In genomic region chr5:127365061-127365460, GRCm38 (mm10) we compare ENCODE assay signal across 22 mouse cellular contexts.
DNase-seq lines count a peak whose midpoint lies in the region; ATAC-seq and TF ChIP-seq lines count a peak whose summit lies in the region.
"Had no signal": no experiment of that assay in that cellular context is flagged by ENCODE, and none has a peak within 500 bp of the region (broad histone marks: within the 10 kb centered on the region; RNA-seq: fewer than 3 reads in every experiment).

No protein-coding gene starts in this region.

- H3K36me3 ChIP-seq in hindbrain, postnatal 0 days (ENCODE audit: insufficient read depth, low read length): no peaks in the 10 kb centered on the region
- no peaks in the 10 kb centered on the region; the same call in 1 of the 2 replicates for H3K36me3 ChIP-seq in hindbrain, embryonic 13.5 days
- no peaks in the 10 kb centered on the region for H3K36me3 ChIP-seq in lung, postnatal 0 days (ENCODE audit: insufficient read depth, low read length)
- no peaks in the 10 kb centered on the region for H3K36me3 ChIP-seq in stomach, postnatal 0 days (ENCODE audit: control insufficient read depth, insufficient read depth, low read length)
- H3K36me3 ChIP-seq: G1E; hindbrain, embryonic 12.5 days; kidney, embryonic 15.5 days had no signal

- H3K4me1 ChIP-seq in hindbrain, postnatal 0 days (ENCODE audit: insufficient read depth, low read length): no peaks in the 10 kb centered on the region
- peaks cover 14% of the 10 kb centered on the region for H3K4me1 ChIP-seq in hindbrain, embryonic 13.5 days (replicated peaks)
- no peaks in the 10 kb centered on the region for H3K4me1 ChIP-seq in lung, postnatal 0 days (ENCODE audit: insufficient read depth, low read depth, low read length)
- no peaks in the 10 kb centered on the region for H3K4me1 ChIP-seq in stomach, postnatal 0 days (replicated peaks; ENCODE audit: control insufficient read depth, insufficient read depth)
- H3K4me1 ChIP-seq: kidney, embryonic 15.5 days had no signal

- whole genome bisulfite sequencing in hindbrain, postnatal 0 days: 23% methylated on average over 1 of the region's 1 CpGs
- WGBS in hindbrain, embryonic 13.5 days: 18% methylated on average over 1 of the region's 1 CpGs
- WGBS in lung, postnatal 0 days: 10% methylated on average over 1 of the region's 1 CpGs
- WGBS in stomach, postnatal 0 days: 14% methylated on average over 1 of the region's 1 CpGs

- peak; percentile 44 for TF ChIP-seq CTCF in hindbrain, postnatal 0 days (IDR thresholded peaks at IDR 0.05; ENCODE audit: low read depth)
- TF ChIP-seq CTCF in lung, postnatal 0 days (IDR thresholded peaks at IDR 0.05): peak; percentile 55
- peak; percentile 55 for TF ChIP-seq CTCF in stomach, postnatal 0 days (IDR thresholded peaks at IDR 0.05; ENCODE audit: low read depth)

- H3K27ac ChIP-seq in hindbrain, postnatal 0 days: no peak overlapping the region
- H3K27ac ChIP-seq in hindbrain, embryonic 13.5 days: no peak overlapping the region
- H3K27ac ChIP-seq in lung, postnatal 0 days (ENCODE audit: low read length): no peak overlapping the region
- H3K27ac ChIP-seq in stomach, postnatal 0 days (replicated peaks): no peak overlapping the region
- H3K27ac ChIP-seq: embryonic facial prominence, embryonic 12.5 days; hindbrain, embryonic 12.5 days; kidney, embryonic 15.5 days; midbrain, embryonic 12.5 days; neural tube, embryonic 12.5 days had no signal

- H3K4me3 ChIP-seq in hindbrain, postnatal 0 days (ENCODE audit: low read length): no peak overlapping the region
- no peak overlapping the region for H3K4me3 ChIP-seq in hindbrain, embryonic 13.5 days
- no peak overlapping the region for H3K4me3 ChIP-seq in lung, postnatal 0 days (ENCODE audit: low read depth, low read length)
- no peak overlapping the region for H3K4me3 ChIP-seq in stomach, postnatal 0 days (ENCODE audit: low read depth, low read length)
- H3K4me3 ChIP-seq: embryonic facial prominence, embryonic 12.5 days; erythroblast, embryonic 14.5 days; hindbrain, embryonic 12.5 days; kidney, embryonic 15.5 days; midbrain, embryonic 12.5 days; neural tube, embryonic 12.5 days had no signal

- TF ChIP-seq EP300 in lung, postnatal 0 days (IDR thresholded peaks at IDR 0.05): no peak
- TF ChIP-seq EP300 in stomach, postnatal 0 days (optimal IDR thresholded peaks at IDR 0.05): no peak

- ATAC-seq in hindbrain, postnatal 0 days: no peak
- ATAC-seq in hindbrain, embryonic 13.5 days (ENCODE audit: low FRiP score): no peak
- ATAC-seq in lung, postnatal 0 days: no peak
- no peak for ATAC-seq in stomach, postnatal 0 days (ENCODE audit: low FRiP score, low TSS enrichment)
- ATAC-seq: CD4-positive, CD25-positive, alpha-beta regulatory T cell, adult 4 months; forebrain, embryonic 14.5 days; liver, postnatal 0 days had no signal

- DNase-seq in cerebellum, adult 18-20 months: peak; percentile 36 to 39
- DNase-seq in cerebellum, adult 11 months: no peak
- DNase-seq in hindbrain, postnatal 0 days (ENCODE audit: low spot score): no peak
- DNase-seq in lung, postnatal 0 days (ENCODE audit: low spot score): no peak
- DNase-seq in lung, postnatal 4 days: no peak
- DNase-seq in stomach, postnatal 0 days (ENCODE audit: low spot score): no peak
- DNase-seq: heart, postnatal 14 days; left cerebral cortex, postnatal 4 days; liver; liver, postnatal 0 days; thymus, postnatal 14 days had no signal

- H3K27me3 ChIP-seq in hindbrain, postnatal 0 days (ENCODE audit: insufficient read depth, low read length): no peaks in the 10 kb centered on the region
- no peaks in the 10 kb centered on the region for H3K27me3 ChIP-seq in hindbrain, embryonic 13.5 days
- H3K27me3 ChIP-seq in lung, postnatal 0 days (replicated peaks; ENCODE audit: insufficient read depth, low read length): no peaks in the 10 kb centered on the region
- H3K27me3 ChIP-seq in stomach, postnatal 0 days (ENCODE audit: control insufficient read depth, insufficient read depth, low read length): no peaks in the 10 kb centered on the region
- H3K27me3 ChIP-seq: embryonic facial prominence, embryonic 12.5 days; hindbrain, embryonic 12.5 days; kidney, embryonic 15.5 days; midbrain, embryonic 12.5 days; neural tube, embryonic 12.5 days had no signal

- no peak overlapping the region for H3K9ac ChIP-seq in hindbrain, postnatal 0 days (replicated peaks; ENCODE audit: low read length)
- no peak overlapping the region for H3K9ac ChIP-seq in hindbrain, embryonic 13.5 days
- no peak overlapping the region for H3K9ac ChIP-seq in lung, postnatal 0 days (replicated peaks; ENCODE audit: low read depth)
- H3K9ac ChIP-seq in stomach, postnatal 0 days (ENCODE audit: low read length): no peak overlapping the region
- H3K9ac ChIP-seq: embryonic facial prominence, embryonic 12.5 days; hindbrain, embryonic 12.5 days; kidney, embryonic 15.5 days; liver, postnatal 0 days; midbrain, embryonic 12.5 days; neural tube, embryonic 12.5 days had no signal

- H3K9me3 ChIP-seq in hindbrain, postnatal 0 days (ENCODE audit: low read length): 0 out of 2 replicates have a peak, but pooled peaks cover 5% of the 10 kb centered on the region
- H3K9me3 ChIP-seq in hindbrain, embryonic 13.5 days: 0 out of 2 replicates have a peak, but pooled peaks cover 6% of the 10 kb centered on the region
- no peaks in the 10 kb centered on the region for H3K9me3 ChIP-seq in lung, postnatal 0 days (ENCODE audit: low read length)
- H3K9me3 ChIP-seq in stomach, postnatal 0 days (ENCODE audit: control insufficient read depth, low read length): no peaks in the 10 kb centered on the region
- H3K9me3 ChIP-seq: embryonic facial prominence, embryonic 12.5 days; kidney, embryonic 15.5 days had no signal

- H3K4me2 ChIP-seq in hindbrain, postnatal 0 days (ENCODE audit: low read depth, low read length): no peak overlapping the region
- no peak overlapping the region for H3K4me2 ChIP-seq in hindbrain, embryonic 13.5 days
- no peak overlapping the region for H3K4me2 ChIP-seq in lung, postnatal 0 days (replicated peaks; ENCODE audit: low read depth, low read length)
- no peak overlapping the region for H3K4me2 ChIP-seq in stomach, postnatal 0 days (replicated peaks; ENCODE audit: low read depth)
- H3K4me2 ChIP-seq: embryonic facial prominence, embryonic 12.5 days; heart, embryonic 11.5 days; hindbrain, embryonic 12.5 days; kidney, embryonic 15.5 days; midbrain, embryonic 12.5 days; neural tube, embryonic 12.5 days had no signal

Comparison
In these comparisons a context has a peak if more than half of its experiments do, and no peak if none do; other contexts are left out.
1. DNase-seq: peak in cerebellum, adult 18-20 months (2 of 2); none in cerebellum, adult 11 months (single experiment), hindbrain, postnatal 0 days (single experiment), lung, postnatal 0 days (single experiment), lung, postnatal 4 days (0 of 2) and stomach, postnatal 0 days (single experiment).
2. Peak in every context shown above with its lines, with median percentiles within 50 percentile points of each other: CTCF ChIP-seq.